Mouse (Mus musculus) liver, embryonic 13.5 days (tissue): ENCODE results near the gene Jsrp1. TPM values are rescaled to one million over a fixed set of nuclear protein-coding genes. Genes with fewer than 3 reads are reported as not detected.

Experiments used
- ATAC-seq: fragments of 200-750 bp; cut with Nextera tagmentation; 2 replicates; pipeline ENCODE4 v1.8.0; 2017; ENCODE audit warnings: low read depth, mild to moderate bottlenecking, moderate number of reproducible peaks, moderate library complexity
- DNase-seq: peaks from one replicate; pipeline ENCODE4 v3.0.0; 2022
- H3K27ac ChIP-seq: fragments of 300-500 bp; sonication (generic); 2 replicates; pipeline ENCODE4 v1.5.1; 2015; ENCODE audit warnings: moderate library complexity, mild to moderate bottlenecking, inconsistent platforms
- H3K27me3 ChIP-seq: fragments of 300-500 bp; sonication (generic); 2 replicates; pipeline ENCODE4 v1.6.1; 2015; ENCODE audit warnings: mild to moderate bottlenecking, inconsistent platforms
- H3K36me3 ChIP-seq: fragments of 300-500 bp; sonication (generic); 2 replicates; pipeline ENCODE4 v1.6.1; 2015; ENCODE audit warnings: mild to moderate bottlenecking, inconsistent platforms
- H3K4me1 ChIP-seq: fragments of 300-500 bp; sonication (generic); replicated peaks from 2 replicates; pipeline ENCODE4 v1.6.1; 2015; ENCODE audit warnings: inconsistent platforms
- H3K4me2 ChIP-seq: fragments of 300-500 bp; sonication (generic); 2 replicates; pipeline ENCODE4 v1.6.1; 2015; ENCODE audit warnings: inconsistent platforms, mild to moderate bottlenecking, moderate library complexity
- H3K4me3 ChIP-seq: fragments of 300-500 bp; sonication (generic); replicated peaks from 2 replicates; pipeline ENCODE4 v1.5.1; 2015; ENCODE audit warnings: mild to moderate bottlenecking, inconsistent platforms
- H3K9ac ChIP-seq: fragments of 300-500 bp; sonication (generic); 2 replicates; pipeline ENCODE4 v1.6.1; 2015; ENCODE audit warnings: mild to moderate bottlenecking, inconsistent platforms
- H3K9me3 ChIP-seq: fragments of 300-500 bp; sonication (generic); replicated peaks from 2 replicates; pipeline ENCODE4 v1.6.1; 2016; ENCODE audit warnings: inconsistent platforms
- WGBS: fragments of 180-500 bp; shearing (Covaris S2); methylation state at CpG from one replicate; pipeline ENCODE4 v1.1.7; 2015; ENCODE audit not compliant: insufficient replicate concordance; 5-methylcytosine and 5-hydroxymethylcytosine counted together
- polyA plus RNA-seq: library from polyadenylated mRNA; unstranded; fragments of >200 nt; fragmentation: Nextera tagmentation; extraction: Ambion mirVana; gene quantifications from 2 replicates; pipeline ENCODE4 v1.2.1, GENCODE M21; 2015

Jsrp1 gene
- polyA plus RNA-seq, 1 experiment from 2014 or later = 0.38 TPM

DNA sequence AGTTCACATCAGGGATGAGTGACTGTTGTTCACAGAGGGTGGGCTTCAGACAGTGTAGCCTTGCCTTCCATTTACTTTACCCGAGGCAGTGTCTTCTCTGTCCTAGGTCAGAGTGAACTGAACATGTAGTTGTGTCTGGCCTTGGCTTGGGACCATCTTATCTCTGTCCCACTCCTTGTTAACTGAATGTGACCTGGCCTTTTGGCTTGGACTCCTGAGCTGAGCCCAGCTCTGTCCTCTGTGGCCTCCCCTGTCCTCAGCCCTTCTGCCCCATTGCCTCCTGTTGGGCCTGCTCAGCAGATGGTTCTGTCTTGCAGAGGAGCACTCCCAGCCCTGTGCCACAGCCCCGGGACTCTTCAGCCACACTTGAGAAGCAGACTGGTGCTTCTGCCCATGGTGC is 25.8 kb downstream of the Jsrp1 start:
- 87% methylated on average over 2 of the region's 2 CpGs for WGBS
- Histone ChIP-seq H3K27me3 (no peaks in the 10 kb centered on the region), H3K4me1 (peaks cover 14% of the 10 kb centered on the region), H3K36me3 (peaks cover 99% of the 10 kb centered on the region), H3K4me2 (no peak overlapping the region), H3K9ac (no peak overlapping the region), H3K27ac (no peak overlapping the region), H3K4me3 (no peak overlapping the region), H3K9me3 (no peaks in the 10 kb centered on the region)
- ATAC-seq (no peak), DNase-seq (no peak)

DNA sequence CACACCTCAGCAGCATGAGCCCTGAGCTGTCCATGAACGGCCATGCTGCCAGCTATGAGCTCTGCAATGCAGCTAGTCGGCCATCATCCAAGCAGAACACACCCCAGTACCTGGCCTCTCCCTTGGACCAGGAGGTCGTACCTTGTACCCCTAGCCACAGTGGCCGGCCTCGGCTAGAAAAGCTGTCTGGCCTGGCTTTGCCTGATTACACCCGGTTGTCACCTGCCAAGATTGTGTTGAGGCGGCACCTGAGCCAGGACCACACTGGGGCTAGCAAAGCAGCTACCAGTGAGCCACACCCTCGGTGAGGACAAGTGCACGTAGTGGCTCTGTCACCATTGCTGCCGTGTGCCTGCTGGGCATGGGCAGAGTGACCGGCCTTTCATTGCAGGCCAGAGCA is 27.3 kb downstream of the Jsrp1 start:
- Histone ChIP-seq H3K4me3 (no peak overlapping the region), H3K4me1 (peaks cover 1% of the 10 kb centered on the region; the same call in 1 of the 2 replicates), H3K27ac (no peak overlapping the region), H3K9ac (no peak overlapping the region), H3K4me2 (no peak overlapping the region), H3K9me3 (no peaks in the 10 kb centered on the region), H3K27me3 (no peaks in the 10 kb centered on the region), H3K36me3 (peaks cover 99% of the 10 kb centered on the region)
- no peak for ATAC-seq
- no peak for DNase-seq
- 91% methylated on average over 11 of the region's 11 CpGs for WGBS

DNA sequence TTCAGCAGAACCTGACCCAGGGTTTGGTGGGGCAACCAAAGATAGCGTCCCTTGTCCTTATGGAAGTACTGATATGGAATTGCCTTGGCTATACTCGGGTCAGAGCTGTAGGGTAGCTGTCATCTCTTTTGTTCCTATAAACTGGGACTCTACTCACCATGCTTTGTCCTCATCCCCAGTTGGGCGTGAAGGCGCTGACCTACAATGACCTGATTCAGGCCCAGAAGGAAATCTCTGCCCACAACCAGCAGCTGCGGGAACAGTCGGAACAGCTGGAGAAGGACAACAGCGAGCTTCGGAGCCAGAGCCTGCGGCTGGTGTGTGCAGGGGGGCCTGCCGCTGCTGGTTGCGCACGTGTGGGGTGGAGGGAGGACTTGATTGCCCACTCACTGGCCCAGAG is 28.4 kb downstream of the Jsrp1 start:
- 92% methylated on average over 12 of the region's 12 CpGs for WGBS
- ATAC-seq (no peak), DNase-seq (no peak)
- Histone ChIP-seq H3K4me2 (no peak overlapping the region), H3K9me3 (no peaks in the 10 kb centered on the region), H3K36me3 (peaks cover 99% of the 10 kb centered on the region), H3K4me3 (no peak overlapping the region), H3K27me3 (no peaks in the 10 kb centered on the region), H3K27ac (no peak overlapping the region), H3K9ac (no peak overlapping the region), H3K4me1 (no peaks in the 10 kb centered on the region)

DNA sequence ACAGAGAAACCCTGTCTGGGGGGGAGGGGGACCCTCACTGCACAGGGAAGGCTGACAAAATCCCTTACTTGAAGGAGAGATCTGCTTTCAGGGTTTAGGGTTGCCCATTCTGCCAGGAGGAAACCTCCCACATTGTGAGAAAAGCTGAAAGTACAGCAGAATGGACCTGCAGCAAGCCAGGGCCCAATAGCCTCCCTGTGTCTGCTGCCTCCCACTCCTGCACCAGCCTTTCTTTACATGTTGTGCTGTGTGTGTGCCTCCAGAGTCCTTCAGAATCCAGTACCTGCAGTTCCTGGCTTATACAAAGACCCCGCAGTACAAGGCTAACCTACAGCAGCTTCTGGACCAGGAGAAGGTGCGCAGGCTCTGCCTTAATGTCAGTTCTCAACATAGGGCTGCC is 29.0 kb downstream of the Jsrp1 start:
- WGBS = 96% methylated on average over 2 of the region's 2 CpGs
- Histone ChIP-seq H3K4me3 (no peak overlapping the region), H3K27ac (no peak overlapping the region), H3K9ac (no peak overlapping the region), H3K27me3 (no peaks in the 10 kb centered on the region), H3K36me3 (peaks cover 100% of the 10 kb centered on the region), H3K4me2 (no peak overlapping the region), H3K9me3 (no peaks in the 10 kb centered on the region), H3K4me1 (no peaks in the 10 kb centered on the region)
- ATAC-seq = no peak
- DNase-seq = no peak

DNA sequence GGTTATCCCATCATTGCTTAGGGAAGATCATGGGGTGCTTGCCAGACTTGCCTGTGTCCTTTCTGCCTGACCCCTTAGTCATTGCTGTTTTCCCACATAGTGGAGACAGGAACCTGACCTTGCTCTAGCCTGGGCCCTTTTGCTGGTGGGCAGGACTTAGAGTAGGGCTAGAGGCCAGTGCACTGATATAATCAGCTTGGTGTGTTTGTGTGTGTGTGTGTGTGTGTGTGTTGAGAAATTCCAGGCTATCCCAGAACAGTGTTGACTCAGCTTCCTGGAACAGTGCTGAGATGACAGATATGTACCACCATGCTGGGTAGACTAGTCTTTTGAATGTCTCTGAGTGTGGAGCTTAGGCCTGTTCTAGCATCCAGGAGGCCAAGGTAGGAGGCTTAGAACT is 33.7 kb downstream of the Jsrp1 start:
- H3K36me3 ChIP-seq = peaks cover 100% of the 10 kb centered on the region
- no peaks in the 10 kb centered on the region for H3K27me3 ChIP-seq
- peaks cover 6% of the 10 kb centered on the region for H3K4me1 ChIP-seq
- H3K9me3 ChIP-seq = no peaks in the 10 kb centered on the region
- no peak for ATAC-seq
- H3K4me3 ChIP-seq = no peak overlapping the region
- no peak overlapping the region for H3K27ac ChIP-seq
- DNase-seq = no peak
- no peak overlapping the region for H3K4me2 ChIP-seq
- H3K9ac ChIP-seq = no peak overlapping the region

DNA sequence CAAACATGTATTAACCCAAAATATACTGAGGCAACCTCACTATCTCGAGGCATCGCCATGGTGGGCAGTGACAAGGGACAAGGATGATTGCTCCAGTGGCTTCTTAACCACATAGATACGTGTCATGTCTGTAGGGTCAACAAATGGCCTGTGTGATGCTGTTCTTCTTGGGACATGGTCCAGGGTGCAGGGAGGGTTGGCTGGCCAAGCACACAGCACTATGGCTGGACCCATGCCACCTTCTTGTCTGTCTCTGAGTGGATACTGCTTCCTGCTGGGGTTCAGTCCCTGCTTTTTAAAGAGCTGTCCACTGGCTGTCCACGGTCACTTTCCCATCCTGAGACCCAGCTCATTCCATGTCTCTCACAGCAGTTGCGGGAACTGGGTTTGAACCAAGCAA is 36.2 kb downstream of the Jsrp1 start:
- no peak overlapping the region for H3K27ac ChIP-seq
- DNase-seq = no peak
- no peaks in the 10 kb centered on the region for H3K27me3 ChIP-seq
- H3K4me3 ChIP-seq = no peak overlapping the region
- ATAC-seq = no peak
- H3K36me3 ChIP-seq = peaks cover 100% of the 10 kb centered on the region
- H3K9me3 ChIP-seq = no peaks in the 10 kb centered on the region
- no peak overlapping the region for H3K9ac ChIP-seq
- WGBS = 79% methylated on average over 5 of the region's 5 CpGs
- peaks cover 29% of the 10 kb centered on the region for H3K4me1 ChIP-seq
- no peak overlapping the region for H3K4me2 ChIP-seq

DNA sequence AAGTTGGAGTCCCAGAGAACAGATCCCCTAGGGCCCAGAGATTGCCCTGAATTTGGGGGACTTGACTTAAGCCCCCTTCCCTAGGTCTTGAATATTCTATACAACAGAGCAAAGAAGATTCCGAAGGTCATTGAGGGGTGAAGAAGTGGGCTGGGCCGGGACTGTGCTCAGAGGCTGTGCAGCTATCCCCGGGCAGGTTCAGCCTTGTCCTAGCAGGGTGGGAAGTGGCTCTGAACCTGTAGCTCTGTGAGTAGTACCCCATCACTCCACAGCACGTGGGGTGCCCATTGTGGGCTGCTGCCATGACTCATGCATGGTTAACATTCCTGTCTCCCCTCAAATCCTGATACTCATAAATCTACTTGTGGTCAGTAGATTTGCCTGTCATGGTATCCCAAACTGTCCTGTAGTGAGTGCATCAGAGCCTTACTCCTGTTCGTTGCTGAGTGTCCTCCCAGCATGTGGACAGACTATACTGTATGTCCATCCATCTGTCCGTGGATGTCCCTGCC is 36.9 kb downstream of the Jsrp1 start:
- no peaks in the 10 kb centered on the region for H3K9me3 ChIP-seq
- 84% methylated on average over 6 of the region's 6 CpGs for WGBS
- H3K9ac ChIP-seq = no peak overlapping the region
- peaks cover 29% of the 10 kb centered on the region for H3K4me1 ChIP-seq
- H3K4me2 ChIP-seq = no peak overlapping the region
- peaks cover 100% of the 10 kb centered on the region for H3K36me3 ChIP-seq
- no peak for DNase-seq
- H3K27ac ChIP-seq = no peak overlapping the region
- H3K27me3 ChIP-seq = no peaks in the 10 kb centered on the region
- no peak overlapping the region for H3K4me3 ChIP-seq
- no peak for ATAC-seq

DNA sequence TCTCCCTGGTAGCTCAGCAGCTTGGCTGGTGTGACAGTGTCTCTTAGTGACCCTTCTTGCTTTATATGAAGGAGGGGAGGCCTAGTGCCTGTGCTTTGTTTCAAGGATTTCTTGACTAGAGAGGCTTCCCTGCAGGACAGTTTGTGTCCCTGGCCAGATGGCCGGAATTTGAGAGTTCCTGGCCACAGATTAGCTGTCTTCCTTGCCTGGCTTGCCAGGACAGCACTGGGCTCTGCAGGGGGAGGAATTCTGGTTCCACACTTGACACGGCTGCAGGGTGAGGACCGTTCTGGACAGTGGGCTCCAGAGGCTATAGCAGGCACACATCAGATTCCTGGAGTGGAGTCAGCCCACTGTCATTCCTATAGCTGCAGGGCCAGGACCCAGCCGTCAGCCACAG is 37.6 kb downstream of the Jsrp1 start:
- ATAC-seq = no peak
- Histone ChIP-seq H3K4me3 (no peak overlapping the region), H3K9ac (no peak overlapping the region), H3K4me2 (no peak overlapping the region), H3K36me3 (peaks cover 100% of the 10 kb centered on the region), H3K4me1 (peaks cover 29% of the 10 kb centered on the region), H3K9me3 (no peaks in the 10 kb centered on the region), H3K27me3 (no peaks in the 10 kb centered on the region), H3K27ac (no peak overlapping the region)
- no peak for DNase-seq
- WGBS = 86% methylated on average over 4 of the region's 4 CpGs

DNA sequence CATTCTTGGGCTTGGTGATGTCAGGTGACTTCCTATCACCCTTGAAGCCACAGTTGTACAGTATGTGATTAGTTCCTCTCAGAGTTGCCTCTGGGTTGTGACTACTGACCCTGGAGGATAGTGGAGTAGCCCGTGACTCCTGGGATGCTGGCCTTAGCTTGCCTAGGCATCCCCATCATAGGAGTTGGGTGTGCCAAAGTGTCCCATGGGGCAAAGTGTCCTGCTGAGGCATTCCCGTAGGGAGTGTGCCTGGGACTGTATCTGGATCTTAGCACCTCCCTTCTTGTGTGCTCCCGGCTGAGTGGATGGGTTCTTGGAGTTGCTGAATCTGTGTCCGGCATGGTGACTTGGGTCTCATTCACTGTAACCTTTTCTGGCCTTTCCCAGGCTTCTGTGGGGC is 38.3 kb downstream of the Jsrp1 start:
- ATAC-seq (peak; percentile 22), DNase-seq (no peak)
- Histone ChIP-seq H3K4me2 (no peak overlapping the region), H3K9ac (no peak overlapping the region; the same call in 1 of the 2 replicates), H3K4me1 (peaks cover 34% of the 10 kb centered on the region), H3K4me3 (no peak overlapping the region), H3K36me3 (peaks cover 99% of the 10 kb centered on the region), H3K27me3 (no peaks in the 10 kb centered on the region), H3K27ac (no peak overlapping the region), H3K9me3 (no peaks in the 10 kb centered on the region)
- 82% methylated on average over 4 of the region's 4 CpGs for WGBS

DNA sequence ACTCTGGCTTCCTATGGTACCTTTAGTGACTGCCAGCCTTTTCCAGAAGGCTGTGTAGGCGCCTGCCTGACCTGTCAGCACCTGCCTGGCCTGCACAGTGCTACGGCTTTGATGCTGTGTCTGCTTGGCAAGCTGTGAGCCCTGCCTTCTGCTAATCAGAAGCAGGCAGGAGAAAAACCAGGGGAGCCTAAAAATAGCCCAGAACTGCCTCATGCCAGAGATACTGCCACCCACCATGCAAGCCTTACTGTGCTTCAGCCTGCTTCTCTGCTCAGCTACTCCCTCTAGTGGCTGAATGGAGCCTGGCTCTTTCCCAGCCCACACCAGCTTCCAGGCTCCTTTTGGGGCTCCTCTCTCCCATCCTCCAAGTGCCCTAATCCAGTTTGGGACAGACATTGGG is 38.7 kb downstream of the Jsrp1 start:
- Histone ChIP-seq H3K27me3 (no peaks in the 10 kb centered on the region), H3K36me3 (peaks cover 99% of the 10 kb centered on the region), H3K9me3 (no peaks in the 10 kb centered on the region), H3K4me3 (no peak overlapping the region), H3K4me1 (peaks cover 38% of the 10 kb centered on the region), H3K27ac (peak overlapping the region; percentile 79), H3K4me2 (no peak overlapping the region), H3K9ac (no peak overlapping the region)
- DNase-seq (peak; percentile 66), ATAC-seq (peak; percentile 88)
- 19% methylated on average over 2 of the region's 2 CpGs for WGBS

DNA sequence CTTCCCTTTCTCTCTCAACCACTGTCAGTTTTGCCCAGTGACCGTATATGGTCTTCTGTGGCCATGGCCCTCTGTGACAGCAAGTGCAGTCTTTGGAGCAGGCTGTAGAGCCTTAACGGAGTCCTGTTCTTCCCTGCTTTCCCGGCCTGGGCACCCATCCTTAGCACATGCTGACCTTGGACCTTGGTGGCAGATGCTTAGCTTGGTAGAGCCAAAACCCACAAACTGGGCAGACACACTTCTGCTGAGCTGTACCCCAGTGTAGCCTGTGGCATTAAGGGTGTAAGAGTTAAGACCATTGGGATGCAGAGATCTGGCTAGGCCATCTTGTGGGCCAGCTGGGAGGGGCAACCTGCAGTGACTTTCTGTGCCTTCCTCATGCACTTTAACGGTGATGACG is 39.5 kb downstream of the Jsrp1 start:
- Histone ChIP-seq H3K27me3 (no peaks in the 10 kb centered on the region), H3K4me1 (peaks cover 42% of the 10 kb centered on the region), H3K4me3 (no peak overlapping the region), H3K36me3 (peaks cover 99% of the 10 kb centered on the region), H3K9ac (peak overlapping the region; percentile 27; the same call in 1 of the 2 replicates), H3K9me3 (no peaks in the 10 kb centered on the region), H3K27ac (peak overlapping the region; percentile 79), H3K4me2 (no peak overlapping the region)
- ATAC-seq (no peak), DNase-seq (no peak)
- 67% methylated on average over 5 of the region's 5 CpGs for whole genome bisulfite sequencing

DNA sequence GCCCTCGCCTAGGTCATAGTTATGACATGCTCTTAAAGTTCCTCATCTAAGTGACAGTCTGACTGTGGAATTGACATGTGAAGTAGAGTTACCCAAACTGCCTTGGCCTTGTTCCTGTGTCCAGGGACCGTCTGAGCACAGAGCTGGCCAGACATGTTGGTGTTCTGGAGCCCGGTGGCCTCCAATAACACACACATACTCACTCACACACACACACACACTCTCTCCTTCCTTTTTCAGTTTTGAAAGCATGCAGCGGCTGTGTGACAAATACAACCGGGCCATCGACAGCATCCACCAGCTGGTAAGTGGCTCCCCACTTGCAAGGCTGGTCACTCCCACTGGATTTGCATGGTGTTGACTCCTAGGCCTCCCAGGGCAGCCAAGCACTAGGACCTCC is 44.9 kb downstream of the Jsrp1 start:
- Histone ChIP-seq H3K27me3 (no peaks in the 10 kb centered on the region), H3K4me1 (peaks cover 31% of the 10 kb centered on the region), H3K27ac (no peak overlapping the region), H3K4me2 (no peak overlapping the region), H3K9me3 (no peaks in the 10 kb centered on the region), H3K36me3 (peaks cover 94% of the 10 kb centered on the region), H3K9ac (no peak overlapping the region), H3K4me3 (no peak overlapping the region)
- 81% methylated on average over 6 of the region's 6 CpGs for WGBS
- no peak for ATAC-seq
- DNase-seq = no peak
